Mouse (Mus musculus) NIH3T3 (cell line): ENCODE data around the gene Spib.
A peak's percentile ranks its signal among the peaks of the same experiment; 100 is the strongest.

ENCODE experiments used
- DNase-seq: peaks from one replicate; pipeline ENCODE4 v3.0.0-alpha.2; 2012; ENCODE audit warnings: low read depth

The Spib gene

DNA sequence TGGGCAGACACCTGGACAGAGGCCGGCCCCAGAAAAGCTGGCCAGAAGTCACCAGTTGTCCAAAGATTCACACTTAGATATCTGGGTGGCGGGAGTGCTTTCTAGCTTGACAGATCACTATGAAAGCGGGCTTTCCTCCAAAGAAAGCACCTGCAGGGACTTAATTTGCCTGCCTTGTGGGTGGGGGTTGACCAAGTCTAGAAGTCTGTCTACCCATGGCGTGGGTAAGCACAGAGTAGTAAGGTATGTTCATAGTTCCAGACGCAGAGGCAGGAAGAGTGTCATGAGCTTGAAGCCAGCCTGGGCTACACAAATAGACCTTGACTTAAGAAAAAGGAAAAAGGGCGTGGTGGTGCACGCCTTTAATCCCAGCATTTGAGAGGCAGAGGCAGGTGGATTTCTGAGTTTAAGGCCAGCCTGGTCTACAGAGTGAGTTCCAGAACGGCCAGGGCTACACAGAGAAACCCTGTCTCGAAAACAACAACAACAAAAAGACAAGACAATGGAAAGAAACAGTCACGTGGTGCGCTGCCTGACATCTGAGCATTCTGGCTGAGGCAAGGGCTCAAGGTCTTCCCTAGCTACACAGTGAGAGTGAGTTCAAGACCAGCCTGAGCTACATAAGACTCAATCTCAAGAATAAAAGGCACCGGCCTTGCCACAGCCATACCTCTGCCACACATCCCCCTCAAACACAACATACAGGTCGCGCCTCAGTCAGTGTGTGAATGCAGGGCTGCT, 5.3 kb downstream of the Spib start:
- DNase-seq = no peak

GRCm38 (mm10) chr7:44525126-44525832, 6.6 kb downstream of the Spib start:
- peak; percentile 80 for DNase-seq

GRCm38 (mm10) chr7:44524502-44524901, 7.4 kb downstream of the Spib start, which contains the start of gene Mybpc2:
TSS of gene Mybpc2 (minus strand) at chr7:44524656.
- peak; percentile 28 for DNase-seq

DNA sequence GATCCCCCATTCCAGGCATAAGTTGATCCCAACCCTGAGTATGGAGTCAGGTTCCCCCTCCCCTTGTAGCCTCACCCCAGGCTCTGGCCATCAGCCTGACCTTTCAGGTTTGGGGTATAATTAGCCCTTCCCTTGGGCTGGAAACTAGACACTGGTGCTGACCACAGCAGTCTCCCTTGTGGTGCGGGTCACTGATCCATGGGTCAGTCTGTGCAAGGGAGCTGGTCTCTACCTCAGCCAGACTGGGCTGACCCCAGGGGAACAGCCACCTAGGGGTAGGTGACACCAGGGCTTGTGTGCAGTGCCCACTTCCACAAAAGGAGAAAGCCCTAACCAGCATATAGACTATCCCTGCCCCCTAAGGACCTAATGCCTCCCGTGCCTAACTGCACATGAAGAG, 8.8 kb downstream of the Spib start:
- no peak for DNase-seq

DNA sequence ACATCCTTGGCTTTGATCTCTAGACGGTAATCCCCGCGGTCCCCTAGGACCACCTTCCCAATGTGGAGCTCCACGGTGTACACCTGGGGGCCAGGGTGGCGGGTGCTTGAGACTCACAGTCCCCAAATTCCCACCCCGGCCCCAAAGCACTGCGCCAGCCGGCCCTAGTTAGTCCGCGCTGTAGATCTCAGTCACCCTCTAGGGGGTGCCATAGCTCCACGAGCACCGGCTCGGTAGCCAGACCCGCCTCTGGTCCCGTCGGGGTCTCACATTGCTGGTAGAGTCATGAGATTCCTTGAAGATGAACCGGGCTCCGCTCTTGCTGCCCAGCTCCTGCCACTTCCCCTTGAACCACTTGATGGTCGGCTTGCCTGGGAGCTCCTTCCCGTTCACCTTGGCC, 10.2 kb downstream of the Spib start:
- peak; percentile 34 for DNase-seq

DNA sequence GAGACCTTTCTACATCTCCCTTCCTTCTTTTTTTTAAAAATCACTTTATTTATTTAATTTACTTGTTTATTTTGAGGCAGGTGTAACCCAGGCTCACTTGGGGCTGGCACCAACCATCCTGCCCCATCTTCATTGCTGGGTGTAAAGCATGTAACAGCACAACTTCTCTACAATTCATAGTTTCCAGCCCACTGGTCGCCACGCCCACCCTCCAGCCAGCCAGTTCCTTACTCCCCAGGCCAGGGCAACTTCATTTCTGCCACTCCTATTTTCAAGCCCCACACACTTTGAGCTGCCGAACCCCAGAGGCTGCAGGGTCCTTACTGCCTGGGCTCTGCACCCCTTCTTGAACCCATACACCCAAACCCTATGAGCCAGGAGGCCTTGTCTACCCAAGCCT, 10.9 kb downstream of the Spib start:
- DNase-seq = no peak

DNA sequence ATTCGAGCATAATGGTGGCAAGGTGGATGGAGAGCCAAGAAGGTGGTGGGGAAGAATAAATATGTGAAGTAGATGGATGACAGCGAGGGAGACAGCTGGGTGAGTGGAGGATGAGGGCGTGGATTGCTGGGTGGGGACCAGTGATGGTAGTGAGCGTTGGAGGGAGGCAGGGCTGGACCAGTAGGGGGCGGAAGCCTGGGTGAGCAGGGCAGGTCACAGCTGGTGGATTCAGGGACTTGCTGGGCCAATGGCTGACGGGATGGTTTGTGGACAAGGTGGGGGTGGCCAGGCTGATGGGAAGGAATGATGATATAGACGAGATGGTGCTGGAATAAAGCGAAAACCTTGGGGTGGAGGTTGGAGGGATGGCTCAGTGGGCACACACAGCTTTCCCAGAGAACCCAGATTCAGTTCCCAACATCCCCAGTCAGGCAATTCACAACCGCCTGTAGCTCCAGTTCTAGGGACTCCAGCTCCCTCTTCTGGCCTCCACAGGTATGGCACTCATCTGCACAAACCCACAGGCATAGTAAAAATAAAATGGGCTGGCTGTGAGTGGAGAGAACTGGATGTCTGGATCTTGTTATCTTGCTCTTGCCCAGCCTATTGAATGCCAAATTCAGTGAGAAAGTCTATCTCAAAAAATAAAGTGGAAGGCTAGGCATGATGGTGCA, 12.5 kb downstream of the Spib start:
- DNase-seq = peak; percentile 56

- no peak for DNase-seq
Measured at GRCm38 (mm10) chr7:44507491-44507890, 24.4 kb downstream of the Spib start.

GRCm38 (mm10) chr7:44501563-44502115, 30.2 kb downstream of the Spib start:
- peak; percentile 85 for DNase-seq

GRCm38 (mm10) chr7:44500046-44500445, 31.8 kb downstream of the Spib start:
- DNase-seq = no peak

GRCm38 (mm10) chr7:44498922-44499321, 32.9 kb downstream of the Spib start:
- DNase-seq = no peak

DNA sequence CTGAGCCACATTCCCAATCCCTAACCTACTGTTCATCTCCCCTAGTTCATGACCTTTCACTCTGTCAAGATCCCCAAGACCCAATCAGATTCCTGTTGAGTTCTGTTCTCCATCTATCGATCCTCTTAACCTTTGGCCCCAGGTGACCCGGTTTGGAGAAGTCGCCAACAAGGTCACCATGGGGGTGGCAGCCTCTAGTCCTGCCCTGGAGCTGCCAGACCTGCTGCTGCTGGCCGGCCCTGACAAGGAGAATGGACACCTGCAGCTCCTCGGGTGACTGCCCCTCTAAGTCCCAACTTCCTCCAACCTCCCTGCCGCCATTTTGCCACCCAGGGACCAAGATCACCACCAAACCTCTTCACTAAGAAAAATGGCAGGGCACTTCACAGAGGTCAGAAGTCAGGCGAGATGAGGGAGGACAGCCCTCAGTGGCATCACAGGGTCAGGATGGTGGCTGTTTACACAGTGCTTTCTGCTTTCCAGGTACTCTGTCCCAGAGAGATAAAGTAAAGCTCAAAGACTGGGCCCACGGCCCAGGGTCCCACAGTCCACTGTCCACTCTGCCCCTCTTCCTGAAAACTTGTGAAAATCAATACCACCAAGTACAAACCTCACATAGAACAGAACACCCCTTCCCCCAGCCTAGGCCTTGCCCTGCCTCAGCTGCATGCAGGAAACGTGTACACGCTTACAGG, 34.4 kb downstream of the Spib start:
- no peak for DNase-seq

GRCm38 (mm10) chr7:44496771-44497109, 35.1 kb downstream of the Spib start:
- DNase-seq = peak; percentile 22

GRCm38 (mm10) chr7:44495992-44496770, 35.7 kb downstream of the Spib start, which contains the start of the genes Emc10 and Fam71e1:
TSS of gene Emc10 (minus strand) at chr7:44496529.
TSS of gene Fam71e1 (plus strand) at chr7:44496581.
- DNase-seq = peak; percentile 100

- peak; percentile 53 for DNase-seq
Measured at GRCm38 (mm10) chr7:44495086-44495485, 36.8 kb downstream of the Spib start.

GRCm38 (mm10) chr7:44494681-44495080, 37.2 kb downstream of the Spib start:
- no peak for DNase-seq

DNA sequence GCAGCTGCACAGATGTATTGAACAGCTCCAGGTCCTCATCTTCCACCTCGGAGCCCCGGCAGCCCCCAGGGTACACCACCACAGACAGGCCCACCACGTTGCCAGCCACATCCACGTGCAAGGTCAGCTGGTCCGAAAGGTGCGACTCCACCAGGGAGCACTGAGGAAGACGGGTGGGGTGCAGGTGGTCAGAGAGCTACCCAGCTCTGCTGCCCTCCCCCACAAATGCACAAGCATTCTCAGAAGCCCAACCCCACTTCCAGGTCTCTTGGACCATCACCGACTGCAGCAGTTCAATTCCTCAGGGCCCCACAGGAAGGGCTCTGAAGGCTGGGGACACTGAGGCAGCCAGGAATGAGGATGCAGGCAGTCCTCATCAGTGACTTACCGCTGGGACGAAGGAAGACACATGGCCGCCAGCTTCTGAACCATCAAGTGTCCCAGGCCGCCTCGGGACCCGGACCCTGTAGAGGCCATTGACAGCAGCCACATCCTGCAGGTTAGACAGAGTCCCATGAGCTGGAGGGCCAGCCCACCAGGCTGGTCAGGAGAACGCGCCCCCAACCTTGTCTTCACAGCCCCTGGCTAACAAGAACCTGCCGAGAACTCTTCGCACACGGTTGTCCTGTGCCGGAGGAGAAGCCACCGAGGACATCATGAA, 39.6 kb downstream of the Spib start:
- no peak for DNase-seq

- DNase-seq = no peak
Measured at GRCm38 (mm10) chr7:44491391-44491790, 40.5 kb downstream of the Spib start.

DNA sequence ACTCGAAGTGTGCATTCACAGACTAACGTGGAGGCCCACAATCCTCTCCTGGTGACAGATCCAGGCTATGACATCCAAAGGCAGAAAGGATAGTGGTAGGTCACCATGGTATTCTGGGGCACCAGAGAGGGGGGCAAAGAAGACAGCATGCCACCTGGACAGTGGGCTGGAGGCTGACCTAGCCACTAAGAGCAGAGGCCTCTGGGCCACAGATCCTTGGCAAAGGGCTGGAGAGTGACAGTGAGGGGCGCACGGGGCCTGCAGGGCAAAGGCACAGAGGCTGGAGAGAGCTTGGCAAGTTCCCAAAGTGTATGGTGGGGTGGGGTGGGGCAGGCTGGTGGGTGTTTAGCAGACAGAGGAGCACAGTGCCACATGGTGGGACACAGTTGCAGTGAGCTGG, 41.6 kb downstream of the Spib start:
- DNase-seq = no peak

- DNase-seq = no peak
Measured at GRCm38 (mm10) chr7:44488545-44488944, 43.3 kb downstream of the Spib start.

DNA sequence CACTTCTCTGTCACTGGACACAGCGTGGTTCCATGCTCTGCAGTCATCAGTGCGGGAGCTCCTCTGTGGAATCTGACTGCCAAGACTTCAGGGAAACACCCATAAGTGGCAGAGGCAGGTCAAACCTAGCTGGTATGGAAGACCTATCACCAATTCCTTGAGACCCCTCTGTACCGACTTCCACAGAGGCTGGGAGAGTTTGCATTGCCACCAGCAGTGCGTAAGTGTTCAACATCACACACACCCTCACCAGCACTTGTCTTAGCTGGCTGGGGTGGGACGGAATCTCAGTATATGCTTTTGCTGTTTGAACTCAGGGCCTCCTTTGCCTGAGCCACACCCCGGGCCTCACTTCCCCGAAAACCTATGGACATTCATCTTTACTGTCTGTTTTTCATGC, 43.9 kb downstream of the Spib start:
- DNase-seq = no peak
